Mouse (Mus musculus) liver, embryonic 14.5 days (tissue): ENCODE results near the gene Gmip. TPM values are rescaled to one million over a fixed set of nuclear protein-coding genes. Genes with fewer than 3 reads are reported as not detected.

ENCODE experiments used
- ATAC-seq: fragments of 200-750 bp; cut with Nextera tagmentation; 2 replicates; pipeline ENCODE4 v1.8.0; 2017; ENCODE audit warnings: moderate number of reproducible peaks, mild to moderate bottlenecking, moderate library complexity; ENCODE audit not compliant: insufficient read depth
- DNase-seq, 3 experiments: peaks; one replicate each; pipeline ENCODE4 v3.0.0-alpha.2; 2012 to 2013; ENCODE audit warnings: low read depth in 3 of 3, low spot score in 3 of 3
- H3K27ac ChIP-seq: fragments of 300-500 bp; sonication (generic); 2 replicates; pipeline ENCODE4 v1.5.1; 2014; ENCODE audit warnings: moderate library complexity, mild to moderate bottlenecking, control low read depth, inconsistent platforms
- H3K27me3 ChIP-seq: fragments of 300-500 bp; sonication (generic); 2 replicates; pipeline ENCODE4 v1.6.1; 2014; ENCODE audit warnings: mild to moderate bottlenecking, low read length, moderate library complexity; ENCODE audit not compliant: control insufficient read depth, insufficient read depth
- H3K36me3 ChIP-seq: fragments of 300-500 bp; sonication (generic); replicated peaks from 2 replicates; pipeline ENCODE4 v1.6.1; 2014; ENCODE audit warnings: low read depth; ENCODE audit not compliant: control insufficient read depth, insufficient read depth
- H3K4me1 ChIP-seq, 2 experiments: fragments of 200-500 bp in 1 of 2; fragments of 300-500 bp in 1 of 2; sonication (generic) in 1 of 2; replicated peaks; 2 replicates each; pipeline ENCODE4 v1.6.1; 2012 to 2014; ENCODE audit warnings: antibody characterized with exemption in 1 of 2, inconsistent platforms in 1 of 2, low read length in 1 of 2; ENCODE audit not compliant: control insufficient read depth in 2 of 2, insufficient read depth in 2 of 2
- H3K4me2 ChIP-seq: fragments of 300-500 bp; sonication (generic); 2 replicates; pipeline ENCODE4 v1.6.1; 2014; ENCODE audit warnings: low read depth, mild to moderate bottlenecking, control low read depth, moderate library complexity
- H3K4me3 ChIP-seq, 2 experiments: fragments of 200-500 bp in 1 of 2; fragments of 300-500 bp in 1 of 2; sonication (generic) in 1 of 2; 2 replicates each; pipeline ENCODE4 v1.5.1; 2012 to 2014; ENCODE audit warnings: low read depth in 2 of 2, low read length in 2 of 2, mild to moderate bottlenecking in 2 of 2, control low read depth in 1 of 2, inconsistent platforms in 1 of 2, moderate library complexity in 1 of 2; ENCODE audit not compliant: insufficient read depth in 1 of 2
- H3K9ac ChIP-seq: fragments of 300-500 bp; sonication (generic); replicated peaks from 2 replicates; pipeline ENCODE4 v1.6.1; 2014; ENCODE audit warnings: mild to moderate bottlenecking, control low read depth, moderate library complexity
- H3K9me3 ChIP-seq: fragments of 300-500 bp; sonication (generic); 2 replicates; pipeline ENCODE4 v1.6.1; 2016; ENCODE audit warnings: low read length, mixed read lengths; ENCODE audit not compliant: control insufficient read depth
- CTCF ChIP-seq: IDR thresholded peaks from 2 replicates; pipeline ENCODE4 v1.5.1; 2016; ENCODE audit warnings: antibody characterized with exemption, low read depth, control low read depth
- EP300 ChIP-seq: IDR thresholded peaks from 2 replicates; pipeline ENCODE4 v1.6.1; 2016; ENCODE audit warnings: antibody characterized with exemption, low read depth
- WGBS: fragments of 180-500 bp; shearing (Covaris S2); extraction: QIAGEN DNeasy Blood & Tissue Kit; methylation state at CpG from one replicate; pipeline ENCODE4 v1.1.7; 2014; ENCODE audit not compliant: insufficient replicate concordance; 5-methylcytosine and 5-hydroxymethylcytosine counted together
- polyA plus RNA-seq, 2 experiments: library from polyadenylated mRNA; depleted of rRNA in 1 of 2; stranded (reverse) in 1 of 2; unstranded in 1 of 2; fragments of >200 nt; fragmentation: Nextera tagmentation in 1 of 2; extraction: Ambion mirVana in 1 of 2; gene quantifications; 2 replicates each; pipeline versions ENCODE4 v1.2.1 to v1.2.3; 2012 to 2014

The Gmip gene
- polyA plus RNA-seq, 2 experiments, result 3.9 to 5.8 TPM

- Histone ChIP-seq H3K4me2 (no peak overlapping the region), H3K36me3 (no peaks in the 10 kb centered on the region), H3K27ac (no peak overlapping the region), H3K4me3 (no peak overlapping the region), H3K9me3 (no peaks in the 10 kb centered on the region), H3K9ac (no peak overlapping the region), H3K27me3 (no peaks in the 10 kb centered on the region), H3K4me1 (no peaks in the 10 kb centered on the region; a peak in 1 of 4 replicates)
- WGBS, result 58% methylated on average over 9 of the region's 9 CpGs
- ATAC-seq (no peak), DNase-seq (no peak)
- no peak for TF ChIP-seq CTCF
- no peak for TF ChIP-seq EP300
Observed at GRCm38 (mm10) chr8:69820466-69820865, 12.0 kb downstream of the Gmip start.

- Histone ChIP-seq H3K27ac (no peak overlapping the region), H3K27me3 (no peaks in the 10 kb centered on the region), H3K36me3 (no peaks in the 10 kb centered on the region), H3K4me2 (peak overlapping the region; percentile 76), H3K4me1 (no peaks in the 10 kb centered on the region; a peak in 1 of 4 replicates), H3K4me3 (peak overlapping the region; percentile 1 to 52; a peak in 3 of 4 replicates), H3K9ac (peak overlapping the region; percentile 40), H3K9me3 (no peaks in the 10 kb centered on the region)
- WGBS, result 1% methylated on average over 19 of the region's 22 CpGs
- ATAC-seq, result peak; percentile 40
- TF ChIP-seq EP300, result no peak
- no peak for DNase-seq
Observed at GRCm38 (mm10) chr8:69821971-69822385, 13.5 kb downstream of the Gmip start.

DNA sequence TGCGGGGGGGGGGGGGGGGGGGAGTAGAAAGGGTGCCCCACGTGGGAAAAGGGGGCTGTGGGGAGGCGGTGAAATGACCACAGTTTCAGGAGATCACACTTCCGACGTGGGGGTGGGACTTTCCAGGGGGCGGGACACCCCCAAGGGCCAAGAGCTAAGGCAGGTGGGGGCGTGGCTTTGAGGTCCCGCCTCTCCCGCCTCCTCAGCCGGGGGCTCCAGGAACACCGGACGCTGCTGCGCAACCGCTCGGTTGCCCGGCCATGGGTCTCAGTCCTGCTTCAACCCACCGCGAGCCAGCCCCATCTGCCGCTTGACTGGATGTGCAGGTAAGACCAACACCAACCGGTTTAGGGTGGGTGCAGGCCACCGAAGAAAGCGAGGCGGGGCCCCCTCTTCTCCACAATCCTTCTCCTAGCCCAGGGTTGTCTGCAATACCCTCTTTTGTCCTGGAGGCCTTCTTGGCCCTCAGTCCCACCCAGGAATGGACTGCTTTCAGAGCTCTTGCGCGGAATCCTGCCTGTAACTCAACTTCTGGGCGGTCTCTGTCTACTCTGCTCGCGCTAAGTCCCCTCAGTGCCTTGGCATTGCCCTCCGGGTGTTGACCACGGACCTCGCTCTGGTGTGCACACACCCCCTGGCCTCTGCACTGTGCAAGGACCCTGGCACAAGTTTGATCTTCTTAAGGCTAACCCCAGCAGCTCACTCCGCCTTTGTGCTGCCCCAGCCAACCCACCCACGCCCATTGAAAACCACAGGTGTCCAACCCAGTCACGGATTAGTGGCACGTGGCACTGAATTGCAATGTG lies 14.1 kb downstream of the Gmip start, which contains the start of gene Lpar2:
Lpar2 (plus strand) TSS at position 44 of the 806 bp plus-strand sequence.
- Histone ChIP-seq H3K4me2 (peak within 1 kb of the TSS; percentile 76), H3K9me3 (no peaks in the 10 kb centered on the region), H3K36me3 (no peaks in the 10 kb centered on the region), H3K4me3 (peak within 1 kb of the TSS; percentile 44 to 52), H3K27ac (no peak within 1 kb of the TSS), H3K9ac (peak within 1 kb of the TSS; percentile 40), H3K4me1 (no peaks in the 10 kb centered on the region; a peak in 1 of 4 replicates), H3K27me3 (no peaks in the 10 kb centered on the region)
- 3% methylated on average over 32 of the region's 35 CpGs for WGBS
- ATAC-seq (peak; percentile 55), DNase-seq (peak in 2 of 3 experiments; percentile 29 to 40)
- TF ChIP-seq EP300, result no peak
- no peak; the same call in 1 of the 2 replicates for TF ChIP-seq CTCF

- Histone ChIP-seq H3K27me3 (no peaks in the 10 kb centered on the region), H3K9me3 (no peaks in the 10 kb centered on the region), H3K27ac (no peak overlapping the region), H3K4me3 (no peak overlapping the region), H3K4me2 (no peak overlapping the region), H3K36me3 (no peaks in the 10 kb centered on the region), H3K4me1 (no peaks in the 10 kb centered on the region; a peak in 1 of 4 replicates), H3K9ac (no peak overlapping the region)
- no peak for TF ChIP-seq CTCF
- no peak for TF ChIP-seq EP300
- ATAC-seq (no peak), DNase-seq (no peak)
- 71% methylated on average over 12 of the region's 12 CpGs for WGBS
Observed at GRCm38 (mm10) chr8:69826371-69826770, 17.9 kb downstream of the Gmip start.

DNA sequence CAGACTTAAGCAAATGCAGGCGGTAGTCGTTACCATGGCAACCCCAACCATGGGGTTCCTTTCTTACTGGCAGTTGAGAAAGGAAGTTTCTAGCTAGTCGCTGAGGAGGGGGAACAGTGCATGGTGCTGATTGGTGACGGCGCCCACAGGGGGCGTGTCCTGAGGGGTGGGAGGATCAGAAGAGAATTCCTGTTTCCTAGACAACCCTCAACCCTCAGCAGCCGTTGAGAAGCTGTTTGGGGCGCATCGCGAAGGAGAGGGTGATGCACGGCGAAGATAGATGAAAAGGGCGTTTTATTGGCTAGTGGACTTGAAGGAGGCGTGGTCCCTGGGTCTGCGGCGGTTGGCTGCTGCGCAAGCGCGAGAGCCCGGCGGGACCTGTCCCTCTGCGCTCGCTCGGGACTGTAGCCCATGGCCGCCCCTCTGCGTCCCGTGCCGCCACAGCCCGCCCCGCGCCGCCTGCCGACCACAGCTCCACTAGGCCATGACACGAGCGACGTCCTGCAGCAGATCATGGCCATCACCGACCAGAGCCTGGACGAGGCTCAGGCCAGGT lies 23.9 kb downstream of the Gmip start, which contains the start of gene Pbx4:
Pbx4 (plus strand) TSS at position 194 of the 556 bp plus-strand sequence.
- peak; percentile 38; the same call in 1 of the 2 replicates for TF ChIP-seq CTCF
- no peak for TF ChIP-seq EP300
- H3K27ac ChIP-seq, result no peak within 1 kb of the TSS

More for the DNA sequence above, 23.9 kb downstream of the Gmip start, which contains the start of gene Pbx4:
- peak within 1 kb of the TSS; percentile 52 for H3K9ac ChIP-seq
- peak within 1 kb of the TSS; percentile 68 for H3K4me2 ChIP-seq
- H3K4me3 ChIP-seq, result peak within 1 kb of the TSS; percentile 47 to 52
- H3K4me1 ChIP-seq, result peaks cover 2 to 13% of the 10 kb centered on the region in 2 experiments; a peak in 3 of 4 replicates
- no peaks in the 10 kb centered on the region for H3K9me3 ChIP-seq
- H3K27me3 ChIP-seq, result no peaks in the 10 kb centered on the region
- DNase-seq (peak; percentile 65 to 85 (median 66)), ATAC-seq (peak; percentile 91)
- no peaks in the 10 kb centered on the region for H3K36me3 ChIP-seq
- WGBS, result under 1% methylated on average over 38 of the region's 38 CpGs
